Mouse (Mus musculus) CD4-positive, CD25-positive, alpha-beta regulatory T cell, adult 2 months (primary cell): Measurements from ENCODE around the gene Arpin.
A peak's percentile ranks its signal among the peaks of the same experiment; 100 is the strongest.

ENCODE experiments used
- DNase-seq: peaks from one replicate; pipeline ENCODE4 v3.0.0-alpha.2; 2012; ENCODE audit warnings: low read depth, low spot score

Gene Arpin

GRCm38 (mm10) chr7:79934862-79935510 lies at the start of gene Arpin:
Gene Arpin (minus strand): TSS chr7:79935359.
- DNase-seq = peak; percentile 5

DNA sequence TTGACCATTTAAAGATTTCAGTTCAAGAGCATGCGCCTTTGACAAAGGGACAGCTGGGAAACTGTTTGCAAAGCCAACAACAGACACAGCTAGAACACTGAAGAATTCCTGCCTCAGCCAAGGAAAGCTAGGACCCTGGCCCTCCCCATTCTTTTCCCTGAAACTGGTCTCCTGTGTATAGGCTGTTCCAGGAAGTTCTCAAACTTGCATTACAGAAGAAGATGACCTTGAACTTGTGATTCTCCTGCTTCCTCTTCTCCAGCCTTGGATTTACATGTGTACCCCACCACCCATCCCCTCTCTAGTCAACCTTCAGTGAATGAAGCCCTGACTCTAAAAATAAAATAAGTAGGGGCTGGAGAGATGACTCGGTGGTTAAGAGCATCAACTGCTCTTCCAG lies 40.2 kb upstream of the Arpin start:
- no peak for DNase-seq

- DNase-seq = no peak
Observed at GRCm38 (mm10) chr7:79972195-79972594, 37.0 kb upstream of the Arpin start.

- DNase-seq = no peak
Observed at GRCm38 (mm10) chr7:79970336-79970735, 35.2 kb upstream of the Arpin start.

- no peak for DNase-seq
Observed at GRCm38 (mm10) chr7:79968326-79968725, 33.2 kb upstream of the Arpin start.

GRCm38 (mm10) chr7:79961600-79961999 lies 26.4 kb upstream of the Arpin start:
- DNase-seq = no peak

- no peak for DNase-seq
Observed at GRCm38 (mm10) chr7:79956131-79956530, 21.0 kb upstream of the Arpin start.

DNA sequence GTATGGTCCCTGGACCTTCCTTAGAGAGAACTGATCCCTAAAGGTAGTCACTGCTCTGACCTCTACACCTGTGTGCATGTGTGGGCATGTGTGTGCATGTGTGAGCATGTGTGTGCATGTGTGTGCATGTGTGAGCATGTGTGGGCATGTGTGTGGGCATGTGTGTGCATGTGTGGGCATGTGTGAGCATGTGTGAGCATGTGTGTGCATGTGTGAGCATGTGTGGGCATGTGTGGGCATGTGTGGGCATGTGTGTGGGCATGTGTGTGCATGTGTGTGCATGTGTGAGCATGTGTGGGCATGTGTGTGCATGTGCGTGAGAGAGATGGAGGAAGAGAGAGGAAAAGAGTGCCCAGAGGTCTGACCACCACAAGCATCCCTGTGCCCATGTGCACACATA lies 19.7 kb upstream of the Arpin start:
- DNase-seq = no peak

DNA sequence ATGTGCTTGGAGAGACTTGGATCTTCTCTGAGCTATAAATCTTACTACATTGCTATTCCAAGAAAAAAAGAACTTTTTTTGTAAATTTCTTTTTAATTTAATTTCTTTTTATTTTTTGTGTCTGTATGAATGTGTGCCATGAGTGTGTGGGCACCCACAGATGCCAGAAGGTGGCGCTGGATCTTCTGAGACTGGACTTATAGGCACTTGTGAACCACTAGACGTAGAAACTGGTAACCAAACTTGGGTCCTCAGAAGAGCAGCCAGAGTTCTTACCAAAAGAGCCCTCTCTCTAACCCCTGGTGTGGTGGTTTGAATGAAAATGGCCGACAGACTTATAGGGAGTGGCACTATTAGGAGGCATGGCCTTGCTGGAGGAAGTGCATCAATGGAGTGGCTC lies 15.9 kb upstream of the Arpin start:
- DNase-seq = no peak

GRCm38 (mm10) chr7:79950236-79950635 lies 15.1 kb upstream of the Arpin start:
- DNase-seq = no peak

DNA sequence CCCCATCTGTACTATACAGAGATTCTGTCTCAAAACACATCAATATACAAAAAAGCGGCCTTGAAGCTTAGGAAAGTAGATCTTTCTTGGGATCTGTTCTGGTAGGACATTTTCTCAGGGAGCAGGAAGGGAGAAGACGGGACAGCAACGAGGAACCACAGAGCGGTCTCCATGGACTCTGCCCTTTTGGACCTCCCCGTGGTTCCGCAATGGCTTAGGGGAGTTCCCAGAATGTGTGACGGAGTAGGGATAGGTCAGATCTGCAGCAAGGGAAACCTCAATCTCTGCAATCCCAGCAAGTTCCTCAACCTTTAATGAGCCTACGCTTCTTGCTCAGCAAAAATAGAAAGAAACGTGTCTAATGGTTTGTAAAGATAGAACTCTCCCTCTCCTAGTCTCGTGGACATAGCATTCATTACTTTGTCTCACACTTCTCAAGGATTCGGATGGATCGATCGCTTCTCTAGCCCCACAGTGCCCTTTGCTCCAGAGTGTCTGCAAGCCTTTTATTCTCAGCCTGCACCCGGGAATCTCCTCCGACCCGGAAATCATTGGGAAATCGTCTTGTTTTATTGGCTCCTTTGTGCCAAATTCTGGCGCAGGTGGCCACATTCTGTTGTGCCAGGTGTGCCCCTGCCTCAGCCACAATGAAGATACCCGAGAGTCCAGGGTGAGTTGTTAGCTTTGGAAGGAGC lies 499 bp upstream of the Arpin start:
- no peak for DNase-seq

- DNase-seq = no peak
Observed at GRCm38 (mm10) chr7:79934461-79934860, 698 bp downstream of the Arpin start.

GRCm38 (mm10) chr7:79928516-79929052 lies 6.6 kb downstream of the Arpin start:
- DNase-seq = no peak

DNA sequence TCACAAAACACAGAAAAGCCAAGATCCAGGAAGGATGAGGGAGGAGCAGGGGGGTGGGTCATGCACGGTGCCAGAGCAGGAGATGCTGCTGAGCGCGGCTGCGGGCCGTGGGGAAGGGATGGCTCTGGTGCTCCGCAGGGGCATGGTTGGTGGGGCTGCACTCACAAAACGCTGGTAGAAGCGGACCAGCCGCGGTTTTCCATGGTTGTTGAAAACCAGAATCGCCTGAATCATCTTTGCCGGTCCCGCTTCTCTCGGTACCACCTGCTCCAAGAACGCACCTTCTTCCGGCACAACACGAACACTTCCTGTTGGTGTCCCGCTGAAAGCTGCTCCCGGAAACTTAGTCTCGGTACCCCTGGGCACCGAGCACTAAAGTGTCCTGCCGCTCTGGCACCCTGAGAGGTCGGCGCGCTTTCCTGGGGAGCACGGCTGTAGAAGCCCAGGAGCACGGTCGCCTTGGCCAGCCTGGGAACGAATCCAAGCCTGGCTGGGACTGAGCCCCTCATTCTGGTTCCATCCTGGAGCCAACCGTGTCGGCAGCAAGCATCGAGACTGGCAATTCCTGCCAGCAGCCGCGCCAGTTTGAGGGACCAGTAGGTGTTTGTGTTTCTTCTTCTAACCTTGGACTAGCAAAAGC lies 14.7 kb downstream of the Arpin start, which contains the start of gene Ap3s2:
Gene Ap3s2, minus strand, starts transcription at position 306 of the 640 bp plus-strand sequence.
- DNase-seq = peak; percentile 91

- peak; percentile 43 for DNase-seq
Observed at GRCm38 (mm10) chr7:79914556-79914955, 20.6 kb downstream of the Arpin start.

DNA sequence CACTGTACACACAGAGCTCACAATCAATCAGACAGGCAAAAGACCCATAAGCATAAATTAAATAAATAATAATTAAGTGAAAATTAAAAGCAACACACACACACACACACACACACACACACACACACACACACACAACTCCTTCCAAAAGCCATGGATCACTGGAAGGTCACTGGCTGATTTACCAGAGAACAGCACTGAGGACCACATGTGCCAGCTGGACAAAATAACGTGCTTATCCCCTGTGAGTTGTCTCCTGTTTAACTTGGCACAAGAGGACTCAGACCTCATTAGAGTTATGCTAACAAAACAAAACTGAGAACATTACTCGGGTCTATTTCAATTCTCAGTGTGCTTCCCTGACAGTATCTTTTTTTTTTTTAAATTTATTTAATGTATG lies 27.8 kb downstream of the Arpin start:
- no peak for DNase-seq

DNA sequence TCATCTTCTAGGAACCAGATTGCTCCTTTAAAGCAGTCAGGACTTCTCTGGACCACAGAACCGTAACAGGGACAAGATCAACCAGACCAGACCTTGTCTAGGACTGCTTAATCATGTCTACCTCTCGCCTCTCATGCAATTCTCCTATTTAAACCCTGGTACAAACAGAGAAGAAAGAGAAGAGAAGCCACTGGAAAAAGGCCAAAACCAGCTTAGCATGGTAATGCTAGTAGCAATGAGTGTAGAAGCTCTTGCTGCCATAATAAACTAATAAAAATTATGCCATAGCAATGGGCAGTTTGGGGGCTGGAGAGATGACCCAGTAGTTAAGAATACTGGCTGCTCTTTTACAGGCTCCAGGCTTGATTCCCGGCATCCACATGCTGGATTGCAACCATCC lies 28.2 kb downstream of the Arpin start:
- no peak for DNase-seq

DNA sequence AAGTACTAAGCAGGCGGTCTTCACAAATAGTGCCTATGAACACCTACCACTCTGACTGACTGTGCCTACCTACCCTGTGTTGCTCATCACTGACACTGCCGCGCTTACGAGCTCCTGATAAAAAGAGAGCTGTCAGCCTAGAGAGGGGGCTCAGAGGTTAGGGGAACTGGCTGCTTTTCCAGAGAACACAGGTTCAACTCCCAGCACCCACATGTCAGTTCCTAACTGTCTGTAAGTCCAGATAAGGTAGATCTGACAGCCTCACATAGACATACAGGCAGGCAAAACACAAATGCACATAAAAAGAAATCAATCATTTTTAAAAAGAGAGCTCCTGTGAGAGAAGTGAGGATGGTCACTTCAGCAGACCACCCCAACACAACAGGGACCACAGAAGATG lies 30.0 kb downstream of the Arpin start:
- DNase-seq = no peak

DNA sequence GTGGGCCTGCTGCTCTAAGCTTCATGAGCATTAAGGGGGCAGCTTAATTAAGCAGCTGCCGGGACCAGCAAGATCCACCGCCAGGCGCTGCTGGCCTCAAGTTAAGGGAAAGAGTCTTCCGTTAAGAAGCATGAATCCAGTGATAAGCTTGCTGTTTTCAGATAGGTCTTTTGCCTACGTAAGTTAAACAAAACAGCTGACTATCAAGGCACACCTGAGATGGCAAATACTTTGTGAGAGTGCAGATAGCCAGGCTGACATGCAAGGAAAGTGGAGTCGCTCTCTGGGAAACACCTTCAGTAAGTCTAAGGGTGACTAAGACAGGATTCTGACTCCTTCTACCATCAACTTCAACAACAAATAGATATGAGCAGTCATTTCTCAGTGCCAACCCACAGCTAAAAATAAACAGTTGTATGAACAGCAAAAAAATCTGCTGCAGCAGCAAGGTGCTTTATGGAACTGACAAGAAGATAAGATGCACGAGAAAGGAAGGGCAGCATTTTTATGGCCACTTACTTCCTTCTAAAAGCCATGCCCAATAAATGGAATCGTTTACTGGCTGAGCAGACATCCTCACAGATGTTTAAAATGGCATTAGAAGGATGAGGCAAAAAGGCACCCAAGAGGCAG lies 31.9 kb downstream of the Arpin start:
- DNase-seq = no peak

- no peak for DNase-seq
Observed at GRCm38 (mm10) chr7:79900753-79901152, 34.4 kb downstream of the Arpin start.

DNA sequence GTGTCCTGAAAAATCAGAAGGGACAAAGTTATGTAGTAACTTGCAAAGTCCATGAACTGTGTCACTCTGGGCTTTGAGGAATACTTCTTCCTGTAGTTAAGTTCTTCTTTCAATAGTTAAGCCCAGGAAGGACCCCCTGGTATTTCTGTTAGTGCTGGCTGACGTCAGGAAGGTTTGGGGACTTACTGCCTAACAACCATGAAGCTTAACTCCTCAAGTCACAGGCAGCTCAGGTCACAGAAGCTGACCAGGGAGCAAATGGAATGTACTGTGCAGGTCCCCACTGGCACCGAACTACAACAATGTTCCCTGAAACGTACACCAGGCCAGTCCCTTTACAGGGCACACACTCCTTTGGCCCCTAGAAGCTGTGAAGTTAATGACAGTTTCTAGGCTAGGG lies 39.9 kb downstream of the Arpin start:
- DNase-seq = no peak

- no peak for DNase-seq
Observed at GRCm38 (mm10) chr7:79894790-79895189, 40.4 kb downstream of the Arpin start.
